ENCODE assay signal across 8 mouse cellular contexts in the genomic region with DNA sequence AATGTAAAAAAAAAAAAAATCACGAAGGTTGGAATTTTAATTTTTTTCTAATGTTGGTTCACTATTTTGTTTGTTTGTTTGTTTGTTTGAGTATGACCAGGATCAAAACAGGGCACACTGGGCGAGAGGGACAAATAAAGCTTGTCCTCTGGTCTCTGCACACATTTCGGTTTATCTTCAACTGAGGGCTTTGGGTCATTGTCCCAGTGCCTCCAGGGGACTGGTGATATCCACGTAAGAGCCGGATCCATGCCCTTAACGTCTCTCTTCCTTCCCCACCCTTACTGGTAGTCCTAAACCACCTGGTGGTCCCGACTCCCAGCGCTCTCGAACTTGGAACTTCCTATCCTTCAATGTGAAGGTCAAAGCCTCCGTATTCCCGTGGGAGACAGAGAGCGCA. TPM values are rescaled to one million over a fixed set of nuclear protein-coding genes. Genes with fewer than 3 reads are reported as not detected.
DNase-seq lines count a peak whose midpoint lies in the region; ATAC-seq and TF ChIP-seq lines count a peak whose summit lies in the region.

No protein-coding gene starts in this region.

- in situ Hi-C loops in CH12.LX (cut with MboI; ENCODE audit: low pct_ligation_motif_present, low pct_unique_long_range_greater_than_20kb, low sequenced_read_pairs) = loop anchor here (5.0 to 10.0 kb wide), 3 partner anchors 45 to 225 kb away; no protein-coding TSS in a partner anchor

- no peak for TF ChIP-seq POLR2A in CH12.LX (IDR thresholded peaks at IDR 0.05; ENCODE audit: low read depth, low read length)

- dilution Hi-C loops in CH12.LX (cut with MboI; ENCODE audit: extremely low pct_ligation_motif_present, extremely low pct_unique_long_range_greater_than_20kb, low sequenced_read_pairs) = no loop called here

- intact Hi-C loops in heart, postnatal 25 days (cut with DNase I) = loop anchor here (2.0 to 10.0 kb wide), 3 partner anchors 67 to 343 kb away; no protein-coding TSS in a partner anchor

- 0 out of 2 replicates have a peak, but pooled peaks cover 10% of the 10 kb centered on the region for H3K36me3 ChIP-seq in heart, embryonic 12.5 days
- H3K36me3 ChIP-seq in CH12.LX (replicated peaks in 1 of 2; ENCODE audit: control insufficient read depth in 1 of 2, insufficient read depth in 1 of 2, low read length in 1 of 2) = peaks cover 0 to 20% of the 10 kb centered on the region in 2 experiments
- no peaks in the 10 kb centered on the region for H3K36me3 ChIP-seq in forebrain, embryonic 14.5 days (ENCODE audit: control insufficient read depth, insufficient read depth, low read length)
- H3K36me3 ChIP-seq in liver, embryonic 14.5 days (replicated peaks; ENCODE audit: control insufficient read depth, insufficient read depth, low read depth) = peaks cover 25% of the 10 kb centered on the region

- peak overlapping the region; percentile 99 for H3K4me2 ChIP-seq in heart, embryonic 12.5 days
- peak overlapping the region; percentile 53 for H3K4me2 ChIP-seq in CH12.LX (ENCODE audit: insufficient read depth, low read depth, poor library complexity, severe bottlenecking)
- peak overlapping the region; percentile 78 for H3K4me2 ChIP-seq in forebrain, embryonic 14.5 days (ENCODE audit: low read length)
- H3K4me2 ChIP-seq in liver, embryonic 14.5 days (ENCODE audit: low read depth) = peak overlapping the region; percentile 75

- no peaks in the 10 kb centered on the region for H3K27me3 ChIP-seq in heart, embryonic 12.5 days (replicated peaks)
- H3K27me3 ChIP-seq in CH12.LX (replicated peaks) = peaks cover 3% of the 10 kb centered on the region
- H3K27me3 ChIP-seq in forebrain, embryonic 14.5 days (replicated peaks; ENCODE audit: control insufficient read depth, insufficient read depth, low read length) = no peaks in the 10 kb centered on the region
- H3K27me3 ChIP-seq in liver, embryonic 14.5 days (ENCODE audit: control insufficient read depth, insufficient read depth, low read length) = no peaks in the 10 kb centered on the region

- ATAC-seq in heart, embryonic 12.5 days (ENCODE audit: insufficient number of reproducible peaks, low FRiP score) = no peak
- ATAC-seq in forebrain, embryonic 14.5 days = peak; percentile 0; the same call in 1 of the 2 replicates
- peak; percentile 2; the same call in 1 of the 2 replicates for ATAC-seq in liver, embryonic 14.5 days (ENCODE audit: insufficient read depth)
- no peak for ATAC-seq in megakaryocyte-erythroid progenitor cell, adult 5-6 weeks (replicated peaks; ENCODE audit: low FRiP score, low TSS enrichment, poor library complexity, severe bottlenecking)

- H3K4me1 ChIP-seq in heart, embryonic 12.5 days (replicated peaks) = peaks cover 62% of the 10 kb centered on the region
- peaks cover 24 to 67% of the 10 kb centered on the region in 2 experiments for H3K4me1 ChIP-seq in CH12.LX (ENCODE audit: control insufficient read depth in 1 of 2, insufficient read depth in 2 of 2)
- H3K4me1 ChIP-seq in forebrain, embryonic 14.5 days (ENCODE audit: control insufficient read depth, insufficient read depth, low read length) = peaks cover 42% of the 10 kb centered on the region
- H3K4me1 ChIP-seq in liver, embryonic 14.5 days (replicated peaks; ENCODE audit: control insufficient read depth in 2 of 2, insufficient read depth in 2 of 2, low read length in 1 of 2) = peaks cover 39 to 63% of the 10 kb centered on the region in 2 experiments

- 18% methylated on average over 12 of the region's 12 CpGs for WGBS in heart, embryonic 12.5 days
- WGBS in forebrain, embryonic 14.5 days = 20% methylated on average over 12 of the region's 12 CpGs
- 18% methylated on average over 12 of the region's 12 CpGs for WGBS in liver, embryonic 14.5 days (ENCODE audit: insufficient replicate concordance)

- H3K79me2 ChIP-seq in CH12.LX (replicated peaks; ENCODE audit: control insufficient read depth, extremely low read depth, insufficient read depth, poor library complexity, severe bottlenecking) = peaks cover 27% of the 10 kb centered on the region

- no peak for DNase-seq in heart, postnatal 25 days (ENCODE audit: low spot score)
- no peak for DNase-seq in CH12.LX (ENCODE audit: extremely low read depth)
- no peak for DNase-seq in forebrain, embryonic 14.5 days (ENCODE audit: low spot score)
- no peak for DNase-seq in liver, embryonic 14.5 days (ENCODE audit: low read depth in 3 of 3, low spot score in 3 of 3)
- no peak for DNase-seq in embryo, embryonic 10 days (ENCODE audit: low spot score)
- no peak for DNase-seq in cerebellum, adult 18-20 months

- TF ChIP-seq CTCF in CH12.LX (conservative IDR thresholded peaks at IDR 0.05 in 1 of 2, IDR thresholded peaks at IDR 0.05 in 1 of 2; ENCODE audit: low read depth in 2 of 2, low read length in 2 of 2) = no peak
- no peak for TF ChIP-seq CTCF in liver, embryonic 14.5 days (IDR thresholded peaks at IDR 0.05; ENCODE audit: low read depth)

- TF ChIP-seq RAD21 in CH12.LX (IDR thresholded peaks at IDR 0.05; ENCODE audit: low read depth, low read length) = no peak

- peak overlapping the region; percentile 71 for H3K4me3 ChIP-seq in heart, embryonic 12.5 days
- H3K4me3 ChIP-seq in CH12.LX (replicated peaks in 1 of 3; ENCODE audit: low read depth in 2 of 3, low read length in 2 of 3, poor library complexity in 1 of 3) = peak overlapping the region in 2 of 3 experiments; percentile 1 to 75
- peak overlapping the region; percentile 82 for H3K4me3 ChIP-seq in forebrain, embryonic 14.5 days (ENCODE audit: low read depth, low read length)
- peak overlapping the region; percentile 46 to 87 for H3K4me3 ChIP-seq in liver, embryonic 14.5 days (ENCODE audit: insufficient read depth in 1 of 2, low read depth in 2 of 2, low read length in 2 of 2)

- H3K9me3 ChIP-seq in heart, embryonic 12.5 days (replicated peaks) = no peaks in the 10 kb centered on the region
- H3K9me3 ChIP-seq in CH12.LX (replicated peaks; ENCODE audit: low read length) = no peaks in the 10 kb centered on the region
- no peaks in the 10 kb centered on the region for H3K9me3 ChIP-seq in forebrain, embryonic 14.5 days (replicated peaks; ENCODE audit: control insufficient read depth, low read length)
- no peaks in the 10 kb centered on the region for H3K9me3 ChIP-seq in liver, embryonic 14.5 days (ENCODE audit: control insufficient read depth, low read length)

- H3K27ac ChIP-seq in heart, embryonic 12.5 days (ENCODE audit: poor library complexity, severe bottlenecking) = no peak overlapping the region
- H3K27ac ChIP-seq in CH12.LX (ENCODE audit: insufficient read depth, low read depth) = no peak overlapping the region
- H3K27ac ChIP-seq in forebrain, embryonic 14.5 days (ENCODE audit: low read depth, low read length) = no peak overlapping the region
- peak overlapping the region; percentile 31 for H3K27ac ChIP-seq in liver, embryonic 14.5 days

- peak overlapping the region; percentile 84; the same call in 1 of the 2 replicates for H3K9ac ChIP-seq in heart, embryonic 12.5 days
- peak overlapping the region; percentile 17 for H3K9ac ChIP-seq in CH12.LX (ENCODE audit: insufficient read depth, low read depth)
- H3K9ac ChIP-seq in forebrain, embryonic 14.5 days (ENCODE audit: low read length) = peak overlapping the region; percentile 84
- peak overlapping the region; percentile 62 for H3K9ac ChIP-seq in liver, embryonic 14.5 days (replicated peaks)

- TF ChIP-seq EP300 in CH12.LX (IDR thresholded peaks at IDR 0.05; ENCODE audit: low read length) = no peak
- TF ChIP-seq EP300 in liver, embryonic 14.5 days (IDR thresholded peaks at IDR 0.05; ENCODE audit: low read depth) = no peak

TF ChIP-seq in CH12.LX, 34 proteins besides CTCF, POLR2A, EP300 and RAD21:
- TF ChIP-seq KAT2A (IDR thresholded peaks at IDR 0.05; ENCODE audit: insufficient replicate concordance, low read length) (no peak), MAZ (IDR thresholded peaks at IDR 0.05; ENCODE audit: low read depth, low read length) (peak; percentile 13; the same call in 1 of the 2 replicates), ZNF384 (IDR thresholded peaks at IDR 0.05; ENCODE audit: low read depth, low read length) (peak; percentile 3; the same call in 1 of the 2 replicates), USF2 (conservative IDR thresholded peaks at IDR 0.05; ENCODE audit: low read depth, low read length) (no peak)

RNA-seq across cellular contexts. Expression of a gene that starts 0.6 kb away (rescaled TPM):
- polyA plus RNA-seq in heart, embryonic 12.5 days (2016; fragmentation: Nextera tagmentation; extraction: Ambion mirVana) = 13.0 and 15.3 TPM in 2 replicates
- 10 to 100 TPM; 23.0 to 23.1 TPM for total RNA-seq in heart, postnatal 25 days (2021)
- total RNA-seq in CH12.LX (2012; rRNA removed) = 14.0 and 17.7 TPM in 2 replicates
- 8.2 and 9.1 TPM in 2 replicates for total RNA-seq in CH12.LX (2014; rRNA removed)
- 18.1 and 18.6 TPM in 2 replicates for polyA plus RNA-seq in CH12.LX (2012; ENCODE audit: insufficient read length, low read depth)
- 10.2 and 10.6 TPM in 2 replicates for polyA plus RNA-seq in forebrain, embryonic 14.5 days (2014; fragmentation: Nextera tagmentation; extraction: Ambion mirVana)
- 29.3 and 31.0 TPM in 2 replicates for polyA plus RNA-seq in liver, embryonic 14.5 days (2012; rRNA removed)
- 6.8 and 12.0 TPM in 2 replicates for polyA plus RNA-seq in liver, embryonic 14.5 days (2014; fragmentation: Nextera tagmentation; extraction: Ambion mirVana)
- total RNA-seq in megakaryocyte-erythroid progenitor cell, adult 5-6 weeks (2014; fragmentation: Nextera tagmentation) = 50.8 and 62.3 TPM in 2 replicates
- total RNA-seq in megakaryocyte-erythroid progenitor cell, adult 5-6 weeks (2017) = 18.3 and 30.2 TPM in 2 replicates

Comparison
In these comparisons a context has a peak if more than half of its experiments do, and no peak if none do; other contexts are left out.
1. ATAC-seq: peak in forebrain, embryonic 14.5 days (single experiment) and liver, embryonic 14.5 days (single experiment); none in heart, embryonic 12.5 days (single experiment) and megakaryocyte-erythroid progenitor cell, adult 5-6 weeks (single experiment).
2. H3K9ac ChIP-seq: peak in every context shown above with its lines; median percentile 84 in heart, embryonic 12.5 days; 84 in forebrain, embryonic 14.5 days; 62 in liver, embryonic 14.5 days; 17 in CH12.LX.
3. Peak in every context shown above with its lines, with median percentiles within 50 percentile points of each other: H3K4me2 ChIP-seq and H3K4me3 ChIP-seq.